Mouse (Mus musculus): ENCODE data around the gene Rgs3.

Rgs3 gene

DNA sequence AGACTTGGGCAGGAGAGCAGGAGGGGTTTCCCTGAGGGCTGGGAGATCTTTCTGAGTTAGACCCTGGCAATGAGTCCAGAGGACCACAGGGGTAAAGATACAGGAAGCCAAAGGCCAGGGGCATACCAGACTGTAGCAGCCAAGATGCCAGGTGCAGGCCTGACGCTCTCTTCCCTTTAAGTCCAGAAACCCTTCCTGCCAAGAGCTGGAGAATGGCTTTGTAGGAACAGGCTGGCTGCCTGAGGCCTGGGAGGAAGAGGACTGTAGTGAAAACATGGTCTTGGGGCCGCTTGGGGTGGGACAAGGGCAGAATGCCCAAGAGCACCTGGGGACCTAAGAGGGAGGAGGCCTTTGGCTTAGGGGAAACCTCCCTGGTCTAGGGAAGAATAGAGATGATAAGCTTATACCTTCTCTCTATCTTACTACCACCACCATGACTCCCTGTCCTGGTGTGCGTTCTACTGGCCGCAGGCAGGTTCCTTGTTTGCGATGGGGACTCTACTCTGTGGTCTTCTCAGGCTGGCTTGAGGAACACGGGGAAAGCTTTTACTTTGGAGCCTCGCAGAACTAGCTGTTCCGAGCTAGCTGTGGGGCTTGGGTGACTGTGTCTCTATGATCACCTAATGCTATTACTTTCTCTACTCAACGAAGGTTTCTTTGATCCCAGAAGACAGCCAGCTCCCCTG is 46.4 kb downstream of the Rgs3 start:
- no peak for DNase-seq (ENCODE audit: low read depth, low spot score)

DNA sequence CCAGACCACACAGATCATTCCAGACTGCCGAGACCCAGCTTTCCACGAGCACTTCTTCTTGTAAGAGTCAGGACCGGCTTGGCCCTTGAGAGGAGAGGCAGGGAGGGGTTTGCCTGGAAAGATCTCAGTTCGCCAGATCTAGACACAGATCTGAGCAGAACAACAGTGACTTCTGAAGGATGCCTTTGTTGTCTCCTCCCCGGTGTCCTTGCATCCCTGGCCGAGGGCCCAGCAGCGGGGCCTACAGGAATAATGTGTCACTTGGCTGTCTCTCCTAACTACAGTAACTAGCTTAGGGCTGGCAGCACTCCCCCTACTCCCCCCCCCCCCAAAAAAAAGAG is 46.9 kb downstream of the Rgs3 start:
- DNase-seq (ENCODE audit: low read depth, low spot score), result no peak

DNA sequence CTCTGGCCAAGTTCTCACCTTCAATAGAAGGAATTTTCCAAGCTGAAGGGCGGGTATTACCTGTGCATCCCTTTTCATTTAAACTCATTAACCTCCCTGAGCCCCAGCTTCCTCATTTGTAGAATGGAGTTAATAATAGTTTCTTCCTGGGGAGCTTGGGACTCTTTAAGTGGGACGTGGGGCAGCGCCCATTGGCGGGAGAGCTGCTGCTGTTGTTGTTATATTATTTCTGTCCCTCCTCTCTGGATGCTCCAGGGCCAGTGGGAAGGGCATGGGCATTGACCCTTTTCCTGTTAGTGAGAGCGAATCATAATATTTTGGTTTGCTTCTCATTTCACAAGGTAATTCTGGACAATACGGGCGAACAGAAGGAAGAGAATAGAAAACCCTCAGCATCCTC is 47.3 kb downstream of the Rgs3 start:
- DNase-seq (ENCODE audit: low read depth, low spot score), result no peak

DNA sequence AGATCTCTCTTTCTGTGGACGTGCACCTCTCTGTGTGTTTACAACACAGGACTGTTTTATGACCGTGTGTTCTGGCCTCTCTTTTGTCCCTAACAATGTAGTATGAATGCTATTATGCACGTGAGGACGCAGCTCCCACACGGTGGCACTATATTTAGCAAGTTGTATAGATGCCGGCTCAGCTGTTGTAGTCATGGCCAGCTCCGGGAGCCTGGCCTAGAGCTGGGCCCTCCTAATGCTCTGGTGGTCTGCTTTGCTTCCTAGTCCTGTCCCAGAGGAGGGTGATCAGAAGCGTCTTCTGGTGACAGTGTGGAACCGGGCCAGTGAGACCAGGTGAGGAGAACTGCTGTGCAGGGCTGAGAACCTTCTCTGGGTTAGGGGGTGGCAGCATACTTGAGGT is 47.7 kb downstream of the Rgs3 start:
- no peak for DNase-seq (ENCODE audit: low read depth, low spot score)

DNA sequence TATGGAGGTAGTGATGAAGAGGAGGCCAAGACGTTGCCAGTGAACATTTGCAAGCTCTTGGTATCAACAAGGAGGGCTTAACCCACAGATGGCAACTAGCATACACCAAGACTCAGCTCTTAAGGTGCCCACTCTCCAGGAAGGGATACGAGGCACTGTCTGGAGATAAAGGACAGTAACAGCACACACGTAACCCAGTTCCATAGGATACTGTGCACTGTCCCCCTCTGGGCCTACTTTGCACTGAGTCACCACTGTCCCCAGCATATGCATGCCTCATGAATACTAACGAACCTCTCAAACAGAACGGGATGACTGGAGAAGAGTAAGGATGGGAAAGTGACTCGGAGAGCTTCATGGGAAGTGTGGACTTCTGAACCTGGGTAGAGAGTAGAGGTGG is 48.2 kb downstream of the Rgs3 start:
- DNase-seq (ENCODE audit: low read depth, low spot score), result no peak

DNA sequence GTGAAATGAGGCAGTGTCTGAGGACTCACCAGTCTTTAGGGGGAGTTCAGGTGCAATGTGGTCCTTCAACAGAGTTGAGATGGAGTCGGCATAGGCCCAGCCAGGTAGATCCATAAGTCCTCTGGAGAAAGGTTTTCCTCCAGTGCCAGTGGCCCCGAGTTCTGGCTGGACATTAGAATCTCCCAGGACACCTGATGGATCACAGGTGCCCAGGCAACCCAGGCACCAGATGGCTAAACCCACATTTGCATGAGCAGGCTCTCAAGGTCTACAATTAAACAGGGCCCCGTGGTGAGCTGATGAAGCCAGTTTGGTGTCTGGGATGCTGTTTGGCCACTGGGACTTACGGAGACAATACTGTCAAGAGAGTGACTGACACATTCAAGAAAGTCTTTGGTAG is 49.7 kb downstream of the Rgs3 start:
- no peak for DNase-seq (ENCODE audit: low read depth, low spot score)

DNA sequence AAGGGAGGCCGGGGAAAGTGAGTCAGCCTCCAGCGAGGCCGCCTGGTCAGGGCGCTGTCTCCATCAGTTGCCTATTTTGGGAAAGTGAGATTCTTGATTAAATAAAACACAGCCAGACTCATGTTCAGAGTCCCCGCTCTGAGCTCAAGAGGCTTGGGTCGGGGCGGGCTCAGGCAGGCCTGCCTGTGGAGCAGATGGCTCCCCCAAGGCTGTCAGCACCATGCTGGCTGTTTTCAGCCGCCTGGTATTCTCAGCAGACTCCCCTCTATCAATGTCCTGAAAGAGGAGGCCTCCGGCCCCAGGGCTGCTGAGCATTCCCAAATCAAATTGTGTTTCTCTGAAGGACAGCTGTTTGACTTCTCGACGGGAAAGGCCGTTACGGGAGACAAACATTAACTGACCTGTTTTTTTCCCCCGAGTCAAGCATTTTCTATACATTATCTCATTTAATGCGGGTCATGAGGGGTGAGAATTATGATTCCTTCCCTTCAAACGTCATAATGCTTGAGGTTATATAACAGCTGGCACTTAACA is 50.6 kb downstream of the Rgs3 start:
- DNase-seq (ENCODE audit: low read depth, low spot score), result no peak

DNA sequence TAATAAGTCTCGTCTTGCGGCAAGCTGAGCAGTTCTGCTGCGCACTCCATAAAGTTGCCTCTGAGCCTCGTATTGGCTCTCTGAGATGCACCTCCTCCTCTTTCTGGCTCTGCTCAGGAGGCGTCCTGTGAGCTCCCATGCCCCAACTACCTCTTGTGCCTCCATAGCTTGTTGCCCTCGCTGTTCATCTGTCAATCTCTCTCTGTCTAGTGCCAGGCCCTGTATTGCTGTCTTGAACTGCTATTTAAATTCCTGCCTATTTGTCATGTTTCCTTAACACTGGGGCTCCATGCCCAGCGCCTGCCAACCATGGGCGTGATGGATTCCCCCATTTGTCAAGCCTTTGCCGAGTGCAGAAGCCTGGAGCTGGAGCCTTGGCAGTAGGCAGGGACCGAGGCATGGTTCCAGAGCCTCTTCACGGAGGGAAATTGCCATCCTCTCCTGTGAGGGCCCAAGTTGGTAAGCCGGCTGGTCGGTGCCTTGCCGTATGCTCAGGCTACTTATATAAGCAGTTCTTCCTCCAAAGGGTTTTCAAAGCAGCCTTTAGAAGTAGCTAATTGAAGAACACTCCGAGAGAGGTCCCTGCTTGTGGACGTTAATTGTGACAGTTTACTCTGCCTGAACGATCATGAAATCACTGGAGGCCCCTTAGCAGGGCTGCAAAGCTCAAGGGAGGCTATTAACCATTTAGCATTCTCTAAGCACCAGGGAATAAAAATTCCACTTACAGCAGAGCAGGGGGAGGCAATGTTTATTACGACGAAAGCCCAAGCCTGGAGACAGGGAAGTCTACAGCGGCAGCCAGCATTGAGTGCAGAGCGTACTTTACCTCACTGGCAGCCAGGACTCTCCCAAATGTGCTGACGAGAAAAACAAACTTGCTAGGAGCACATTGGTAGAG is 53.2 kb downstream of the Rgs3 start:
- DNase-seq (ENCODE audit: low read depth, low spot score), result no peak

DNA sequence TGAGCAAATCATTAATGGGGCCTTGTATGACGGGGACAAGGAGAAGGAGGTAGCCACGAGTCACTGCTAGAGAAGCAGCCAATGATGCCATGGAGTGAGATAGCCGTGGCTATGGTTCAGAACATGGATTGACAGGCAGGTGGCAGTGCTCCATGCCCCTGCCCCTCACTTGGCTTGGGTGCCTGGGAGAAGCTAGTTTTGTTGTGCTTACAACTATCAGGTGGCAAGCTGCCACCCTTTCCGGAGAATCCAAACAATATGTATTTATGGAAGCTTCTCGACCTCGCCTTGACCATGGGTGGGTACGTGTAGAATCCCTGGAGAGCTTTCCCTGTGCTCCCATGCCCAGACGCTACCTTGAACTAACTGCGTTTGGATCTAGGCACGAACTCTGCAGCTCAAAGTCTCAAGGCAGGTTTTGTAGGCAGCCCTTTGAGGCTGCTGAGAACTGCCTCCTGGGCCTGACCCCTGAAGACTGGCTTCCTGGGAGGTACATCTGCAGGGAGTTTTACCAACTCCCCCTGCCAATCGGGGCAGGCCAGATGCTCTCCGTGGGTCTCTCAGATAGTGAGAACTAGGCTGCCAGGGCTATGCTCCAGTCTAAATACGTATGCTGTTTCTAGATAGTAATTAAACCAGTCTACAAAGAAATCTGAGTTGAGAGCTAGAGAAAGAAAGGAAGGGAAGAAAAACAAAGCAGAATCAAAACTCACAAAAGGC is 54.2 kb downstream of the Rgs3 start:
- no peak for DNase-seq (ENCODE audit: low read depth, low spot score)

DNA sequence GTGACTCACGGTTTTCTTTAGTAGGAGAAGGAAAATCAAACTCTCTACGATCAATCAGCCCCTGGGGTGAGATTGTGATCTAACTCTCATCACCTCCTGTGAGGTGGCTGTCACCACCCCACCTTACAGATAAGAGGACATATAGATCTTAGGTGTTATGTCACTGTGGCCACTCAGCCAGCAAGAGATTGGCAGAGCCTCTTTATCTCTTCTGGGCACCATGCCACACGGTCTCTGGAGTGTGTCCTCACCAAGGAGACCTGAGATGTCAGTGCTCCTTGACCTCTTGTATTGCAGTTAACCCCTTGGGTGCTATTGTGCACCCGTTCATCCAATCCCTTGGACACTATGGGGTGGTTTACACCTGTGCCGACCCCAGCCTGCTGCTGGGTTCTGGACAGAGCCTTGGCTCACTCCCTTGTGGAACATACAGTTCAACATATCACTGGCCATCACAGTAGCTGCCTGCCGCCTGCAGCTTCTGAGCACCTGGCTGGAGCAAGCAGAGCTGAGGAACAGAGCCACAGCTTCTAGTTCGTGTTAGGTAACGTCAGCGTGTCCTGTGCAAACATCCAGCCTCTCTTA is 58.3 kb downstream of the Rgs3 start:
- no peak for DNase-seq (ENCODE audit: low read depth, low spot score)

DNA sequence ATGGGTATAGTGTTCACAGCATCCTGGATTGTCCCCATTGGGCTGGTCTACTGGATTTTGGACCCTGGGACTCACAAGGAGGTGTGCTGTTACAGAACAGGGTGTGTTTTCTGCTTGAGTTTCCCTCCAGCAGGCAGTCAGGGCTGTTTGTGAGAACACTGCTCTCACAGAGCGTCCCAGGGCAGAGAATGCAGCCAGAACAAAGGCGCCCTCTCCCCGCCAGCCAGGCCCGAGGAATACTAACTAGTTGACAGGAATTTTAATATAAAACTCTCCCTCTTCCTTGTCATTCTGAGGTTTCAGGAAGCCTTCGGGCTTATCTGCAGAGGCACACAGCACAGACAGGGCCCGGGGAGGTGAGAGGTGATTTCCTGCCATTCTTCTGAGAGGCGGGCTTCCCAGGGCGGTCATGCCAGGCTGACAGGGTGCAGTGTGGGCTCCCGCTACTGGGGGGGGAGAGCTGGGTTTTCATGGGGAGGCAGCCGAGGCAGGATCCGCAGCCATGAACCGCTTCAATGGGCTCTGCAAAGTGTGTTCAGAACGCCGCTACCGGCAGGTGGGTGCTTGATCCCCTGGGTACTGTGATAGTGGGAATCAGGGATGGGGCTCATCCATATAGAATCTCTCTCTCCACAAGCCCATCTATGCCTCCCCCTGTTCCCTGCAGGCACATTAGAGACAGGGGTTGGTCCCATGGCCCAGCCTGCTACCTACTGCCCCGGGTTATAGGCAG is 59.8 kb downstream of the Rgs3 start:
- DNase-seq (ENCODE audit: low read depth, low spot score), result no peak

DNA sequence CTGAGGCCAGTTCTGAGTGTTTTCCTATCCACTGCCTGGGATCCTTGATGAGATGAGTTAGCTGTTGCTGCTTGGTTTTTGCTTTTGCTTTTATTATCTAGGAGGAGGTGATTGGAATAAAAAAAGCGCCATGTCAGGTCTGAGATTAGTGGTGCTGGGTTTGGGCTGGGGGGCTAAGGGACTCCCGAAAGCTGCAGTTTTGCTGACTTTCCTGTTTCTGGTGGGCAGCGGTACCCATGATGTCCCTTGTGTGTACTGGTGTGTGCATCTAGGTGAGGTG is 60.3 kb downstream of the Rgs3 start:
- no peak for DNase-seq (ENCODE audit: low read depth, low spot score)

DNA sequence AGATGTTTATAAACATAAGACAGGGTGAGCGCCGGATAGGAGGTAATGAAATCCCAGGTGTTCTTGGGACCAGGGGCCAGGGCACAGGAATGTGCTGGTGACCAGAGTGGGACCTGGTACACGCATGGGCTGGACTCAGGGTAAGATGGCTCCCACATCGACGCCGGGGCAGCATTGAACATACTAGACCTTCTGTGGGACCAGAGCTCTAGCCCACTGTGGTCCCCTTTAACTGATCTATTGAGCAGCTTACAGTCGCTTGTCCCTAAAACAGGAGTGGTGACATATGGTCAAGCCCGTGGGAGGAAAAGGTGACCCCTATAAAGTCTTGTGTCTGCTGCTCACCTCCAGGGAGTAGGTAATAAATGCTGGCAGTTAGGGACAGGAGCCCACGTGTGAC is 61.5 kb downstream of the Rgs3 start:
- DNase-seq (ENCODE audit: low read depth, low spot score), result no peak

DNA sequence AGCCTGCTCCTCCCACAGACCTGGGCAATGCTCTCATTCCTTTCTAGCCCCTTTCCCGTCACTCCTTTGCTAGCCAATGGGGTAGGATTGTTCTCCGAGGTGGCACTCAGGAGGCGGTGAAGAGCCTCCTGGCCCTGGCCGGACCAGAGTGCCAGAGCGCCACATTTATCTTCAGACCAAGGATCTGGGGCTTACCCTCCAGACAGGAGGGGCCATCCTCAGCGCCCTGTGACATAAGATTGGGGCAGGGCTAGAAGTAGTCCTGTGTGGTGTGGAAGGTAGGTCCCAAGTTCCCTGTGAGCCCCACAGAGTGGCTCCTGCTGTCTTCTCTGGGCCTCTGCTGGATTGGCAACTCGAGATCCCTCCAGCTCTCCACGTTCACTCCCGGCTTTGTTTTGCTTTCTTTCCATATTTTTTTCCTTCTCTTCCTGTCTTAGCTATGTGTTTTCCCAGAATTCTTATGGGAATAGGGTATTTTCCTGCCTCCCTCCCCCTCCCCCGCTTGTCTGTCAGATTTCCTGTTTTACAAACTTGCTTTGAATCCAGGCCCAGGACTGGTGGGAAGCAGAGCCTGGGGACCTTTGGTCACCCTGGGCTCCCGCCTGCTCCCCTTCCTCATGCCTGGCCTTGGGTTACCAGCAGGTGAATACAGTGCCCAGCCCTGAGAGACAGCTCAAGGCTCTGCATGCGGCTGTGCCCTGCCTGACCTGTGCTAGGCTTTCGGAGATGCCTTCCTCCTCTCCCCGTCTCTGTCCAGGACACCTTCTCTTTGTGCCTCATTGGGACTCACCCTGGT is 62.4 kb downstream of the Rgs3 start:
- no peak for DNase-seq (ENCODE audit: low read depth, low spot score)

DNA sequence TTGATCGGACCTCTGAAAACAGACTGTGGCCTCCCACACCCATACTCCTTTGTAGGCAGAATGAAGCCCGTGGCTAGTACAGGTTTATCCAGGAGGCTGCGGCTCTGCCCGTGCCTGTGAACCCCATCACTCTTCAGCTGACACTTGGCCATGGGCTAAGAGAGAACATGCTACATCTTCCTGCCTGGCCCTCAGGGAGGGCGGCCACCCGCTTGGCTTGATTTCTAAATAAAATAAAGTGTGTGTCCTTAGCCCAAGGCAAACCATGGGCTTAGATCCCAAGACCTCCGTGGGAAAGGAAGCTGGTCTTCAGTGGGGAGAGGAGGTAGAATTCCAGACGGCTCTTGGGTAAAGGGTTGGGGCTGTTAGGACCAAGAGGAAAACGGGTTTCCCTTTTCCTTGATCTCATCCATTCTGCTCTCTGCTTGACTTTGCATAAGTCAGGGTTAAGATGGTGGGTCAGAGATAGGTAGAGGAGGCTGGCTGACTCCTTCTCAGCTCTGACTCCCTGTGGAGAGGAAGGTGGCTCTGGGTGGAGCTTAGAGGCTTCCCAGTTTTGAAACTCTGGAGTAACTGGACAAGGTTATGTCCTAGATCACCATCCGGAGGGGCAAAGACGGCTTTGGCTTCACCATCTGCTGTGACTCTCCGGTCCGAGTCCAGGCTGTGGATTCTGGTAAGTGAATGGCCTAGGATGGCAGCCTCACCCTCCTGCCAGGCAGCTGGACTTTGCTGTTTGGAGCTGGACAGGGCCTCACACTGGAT is 63.8 kb downstream of the Rgs3 start:
- DNase-seq (ENCODE audit: low read depth, low spot score), result no peak

DNA sequence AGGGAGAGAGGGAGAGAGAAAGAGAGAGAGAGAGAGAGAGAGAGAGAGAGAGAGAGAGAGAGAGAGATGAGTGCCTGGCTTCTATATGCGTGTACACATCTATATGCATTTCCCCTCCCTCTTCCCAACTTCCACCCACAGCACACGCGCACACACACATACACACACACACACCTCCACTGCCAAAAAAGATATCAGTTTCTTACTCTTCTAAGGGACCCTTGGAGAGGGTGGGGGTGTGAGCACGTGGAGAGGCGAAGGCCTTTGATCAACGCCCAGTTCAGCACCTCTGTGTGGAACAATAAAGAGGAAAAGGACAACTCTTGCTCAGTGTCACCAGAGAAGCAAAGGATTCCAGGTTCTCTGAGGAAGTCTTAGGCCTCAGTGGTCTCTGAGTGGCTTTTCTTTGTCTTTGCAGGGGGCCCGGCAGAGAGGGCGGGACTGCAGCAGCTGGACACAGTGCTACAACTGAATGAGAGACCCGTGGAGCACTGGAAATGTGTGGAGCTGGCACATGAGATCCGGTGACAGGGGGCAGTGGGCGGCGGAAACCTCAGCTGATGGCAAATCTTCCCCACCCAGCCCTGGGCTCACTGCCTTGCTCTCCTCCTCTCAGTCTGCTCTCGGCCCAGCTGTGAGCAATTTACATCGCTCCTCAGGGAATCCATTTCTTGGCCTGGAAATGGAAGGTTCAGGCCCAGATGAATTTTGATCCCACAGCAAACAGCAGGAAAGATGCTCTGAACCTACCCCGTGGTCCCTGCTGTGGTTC is 65.2 kb downstream of the Rgs3 start:
- no peak for DNase-seq (ENCODE audit: low read depth, low spot score)

DNA sequence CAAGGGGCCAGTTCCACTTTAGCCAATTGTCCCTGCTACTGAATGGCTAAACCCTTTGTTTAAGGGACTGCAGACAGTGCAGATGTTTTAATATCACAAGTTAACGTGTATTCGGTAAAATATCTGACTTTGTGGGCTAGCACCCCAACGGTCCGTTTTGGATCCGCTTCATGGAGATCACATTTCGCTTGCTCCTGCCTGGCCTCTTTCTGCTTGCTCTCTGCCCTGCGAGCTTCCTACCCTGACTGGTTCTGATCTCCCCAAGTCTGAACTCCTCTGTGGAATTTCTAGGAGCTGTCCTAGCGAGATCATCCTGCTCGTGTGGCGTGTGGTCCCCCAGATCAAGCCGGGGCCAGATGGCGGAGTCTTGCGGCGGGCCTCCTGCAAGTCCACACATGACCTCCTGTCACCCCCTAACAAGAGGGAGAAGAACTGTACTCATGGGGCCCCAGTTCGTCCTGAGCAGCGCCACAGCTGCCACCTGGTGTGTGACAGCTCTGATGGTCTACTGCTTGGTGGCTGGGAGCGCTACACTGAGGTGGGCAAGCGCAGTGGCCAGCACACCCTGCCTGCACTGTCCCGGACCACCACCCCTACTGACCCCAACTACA is 65.9 kb downstream of the Rgs3 start:
- DNase-seq (ENCODE audit: low read depth, low spot score), result no peak

DNA sequence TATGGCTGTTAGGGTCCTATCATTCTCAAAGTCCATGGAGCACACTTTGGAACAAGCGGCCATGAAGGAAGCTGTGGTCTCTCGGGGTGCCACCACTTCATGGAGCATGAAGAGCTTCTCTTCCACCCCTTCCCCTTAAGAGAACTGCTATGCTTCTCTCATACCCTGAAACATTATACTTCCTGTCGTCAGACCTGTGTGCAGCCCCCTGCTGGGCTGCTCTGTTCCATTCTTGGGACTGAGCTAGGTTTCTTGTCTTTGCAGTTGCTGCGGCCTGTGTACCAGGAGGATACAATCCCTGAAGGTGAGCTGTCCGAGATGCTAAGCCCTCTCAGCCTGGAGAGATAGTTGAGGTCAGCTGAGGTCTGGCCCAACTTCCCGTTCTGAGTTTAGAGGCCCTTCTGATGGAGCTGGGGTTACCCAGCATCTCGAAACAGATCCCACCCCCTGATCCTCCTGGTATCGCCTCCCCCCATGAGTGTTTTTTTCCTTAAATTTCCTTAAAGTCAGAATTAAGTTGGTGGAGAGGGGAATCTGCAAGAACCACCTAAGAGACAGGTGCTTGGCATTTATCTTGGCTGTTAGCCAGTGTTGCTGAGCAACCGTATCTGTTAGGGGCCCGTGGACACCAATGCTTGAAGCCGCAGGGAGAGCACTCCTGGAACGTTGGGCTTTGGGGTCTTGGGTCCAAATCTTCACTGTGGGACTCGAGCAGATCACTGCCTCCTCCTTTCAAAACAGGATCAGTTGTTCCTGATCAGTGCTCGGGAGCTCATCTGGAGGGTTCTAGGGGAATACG is 66.8 kb downstream of the Rgs3 start:
- DNase-seq (ENCODE audit: low read depth, low spot score), result no peak
